8 mouse cellular contexts compared by ENCODE assay signal in genomic region chr9:64252591-64253020, GRCm38 (mm10). TPM values are rescaled to one million over a fixed set of nuclear protein-coding genes. Genes with fewer than 3 reads are reported as not detected.
DNase-seq lines count a peak whose midpoint lies in the region; ATAC-seq and TF ChIP-seq lines count a peak whose summit lies in the region.

No protein-coding gene starts in this region.

- peak overlapping the region; percentile 96 for H3K4me3 ChIP-seq in embryonic fibroblast, embryonic 13.5 days (ENCODE audit: insufficient read depth, low read length)
- peak overlapping the region; percentile 94 for H3K4me3 ChIP-seq in midbrain, embryonic 11.5 days (ENCODE audit: low read depth, low read length)
- H3K4me3 ChIP-seq in stomach, postnatal 0 days (ENCODE audit: low read depth, low read length) = peak overlapping the region; percentile 95

- no peaks in the 10 kb centered on the region for H3K36me3 ChIP-seq in midbrain, embryonic 11.5 days (ENCODE audit: control insufficient read depth, insufficient read depth, low read length)
- H3K36me3 ChIP-seq in stomach, postnatal 0 days (ENCODE audit: control insufficient read depth, insufficient read depth, low read length) = no peaks in the 10 kb centered on the region

- in situ Hi-C loops in Patski (cut with MboI; ENCODE audit: low pct_unique_long_range_greater_than_20kb) = loop anchor here (5.0 kb wide), 1 partner anchor 70 kb away; no protein-coding TSS in a partner anchor

- no peak for TF ChIP-seq POLR2A in embryonic fibroblast, embryonic 13.5 days (IDR thresholded peaks at IDR 0.05; ENCODE audit: low read depth, low read length)

- no peaks in the 10 kb centered on the region for H3K9me3 ChIP-seq in midbrain, embryonic 11.5 days (ENCODE audit: control insufficient read depth, low read length)
- no peaks in the 10 kb centered on the region for H3K9me3 ChIP-seq in stomach, postnatal 0 days (ENCODE audit: control insufficient read depth, low read length)

- no peaks in the 10 kb centered on the region for H3K27me3 ChIP-seq in Patski
- no peaks in the 10 kb centered on the region for H3K27me3 ChIP-seq in midbrain, embryonic 11.5 days (ENCODE audit: control insufficient read depth, insufficient read depth, low read length)
- no peaks in the 10 kb centered on the region for H3K27me3 ChIP-seq in stomach, postnatal 0 days (ENCODE audit: control insufficient read depth, insufficient read depth, low read length)

- 0% methylated on average over 16 of the region's 16 CpGs for WGBS in midbrain, embryonic 11.5 days
- WGBS in stomach, postnatal 0 days = under 1% methylated on average over 16 of the region's 16 CpGs

- peak overlapping the region; percentile 89 for H3K9ac ChIP-seq in midbrain, embryonic 11.5 days (ENCODE audit: low read length)
- peak overlapping the region; percentile 89 for H3K9ac ChIP-seq in stomach, postnatal 0 days (ENCODE audit: low read length)

- no peak for TF ChIP-seq EP300 in stomach, postnatal 0 days (optimal IDR thresholded peaks at IDR 0.05)

- CTCF ChIA-PET in Patski (lab: Charles Lee) = interaction anchor here (1.4 to 4.0 kb wide), 4 partner anchors 40 to 74 kb away, joined by 3 to 13 read pairs (median 4); partner anchors contain the start of gene Snapc5

- POLR2A ChIA-PET in Patski (lab: Charles Lee) = interaction anchor here (1.2 to 1.6 kb wide), 7 partner anchors 39 to 76 kb away, joined by 4 to 9 read pairs (median 5); no protein-coding TSS in a partner anchor

- TF ChIP-seq CTCF in Patski (IDR thresholded peaks at IDR 0.05) = peak; percentile 35
- TF ChIP-seq CTCF in embryonic fibroblast, embryonic 13.5 days (IDR thresholded peaks at IDR 0.05; ENCODE audit: borderline replicate concordance, insufficient read depth, low read length) = no peak
- no peak for TF ChIP-seq CTCF in stomach, postnatal 0 days (IDR thresholded peaks at IDR 0.05; ENCODE audit: low read depth)

- H3K27ac ChIP-seq in embryonic fibroblast, embryonic 13.5 days (ENCODE audit: insufficient read depth, low read length) = peak overlapping the region; percentile 67; the same call in 1 of the 2 replicates
- peak overlapping the region; percentile 67 for H3K27ac ChIP-seq in midbrain, embryonic 11.5 days (ENCODE audit: low read depth, low read length)
- peak overlapping the region; percentile 93 for H3K27ac ChIP-seq in stomach, postnatal 0 days (replicated peaks)

- peaks cover 3% of the 10 kb centered on the region for H3K4me1 ChIP-seq in embryonic fibroblast, embryonic 13.5 days (ENCODE audit: control insufficient read depth, insufficient read depth, low read length)
- peaks cover 9% of the 10 kb centered on the region for H3K4me1 ChIP-seq in midbrain, embryonic 11.5 days (ENCODE audit: control insufficient read depth, insufficient read depth, low read length)
- peaks cover 3% of the 10 kb centered on the region; the same call in 1 of the 2 replicates for H3K4me1 ChIP-seq in stomach, postnatal 0 days (replicated peaks; ENCODE audit: control insufficient read depth, insufficient read depth)

- DNase-seq in A20 (ENCODE audit: low read depth, low spot score) (peak; percentile 62), Patski (ENCODE audit: low read depth, low spot score) (peak; percentile 17)
- DNase-seq in heart, postnatal 14 days = peak; percentile 25 to 39
- peak; percentile 34 to 70 for DNase-seq in kidney, postnatal 36 days
- peak; percentile 92 for DNase-seq in midbrain, embryonic 11.5 days (ENCODE audit: low spot score, missing footprints)
- DNase-seq in stomach, postnatal 0 days (ENCODE audit: low spot score) = peak; percentile 62
- no peak for DNase-seq in layer of hippocampus, adult 8-10 months (ENCODE audit: low spot score in 2 of 2)

- intact Hi-C loops in heart, postnatal 14 days (cut with DNase I) = loop anchor here (1.0 to 5.0 kb wide), 3 partner anchors 22 to 73 kb away; partner anchors contain the start of gene Snapc5

- ATAC-seq in Patski = peak; percentile 27
- ATAC-seq in midbrain, embryonic 11.5 days (ENCODE audit: low FRiP score) = 0 out of 2 replicates have a peak, but pooled peaks have one; percentile 18
- ATAC-seq in stomach, postnatal 0 days (ENCODE audit: low FRiP score, low TSS enrichment) = 0 out of 2 replicates have a peak, but pooled peaks have one; percentile 2

- peak overlapping the region; percentile 83 for H3K4me2 ChIP-seq in midbrain, embryonic 11.5 days
- H3K4me2 ChIP-seq in stomach, postnatal 0 days (replicated peaks; ENCODE audit: low read depth) = peak overlapping the region; percentile 84

RNA-seq across cellular contexts. Expression of gene Map2k1, which starts 0.8 kb away (rescaled TPM):
- 115 TPM for polyA plus RNA-seq in Patski (2021)
- polyA plus RNA-seq in embryonic fibroblast, embryonic 13.5 days (2011; ENCODE audit: insufficient read length, low read depth, missing spikeins) = 58.4 and 66.6 TPM in 2 replicates
- 10 to 100 TPM; 50.0 to 52.9 TPM for total RNA-seq in heart, postnatal 14 days (2021)
- polyA plus RNA-seq in midbrain, embryonic 11.5 days (2014; fragmentation: Nextera tagmentation; extraction: Ambion mirVana) = 78.2 and 78.8 TPM in 2 replicates
- polyA plus RNA-seq in stomach, postnatal 0 days (2015; fragmentation: Nextera tagmentation; extraction: Ambion mirVana) = 84.1 and 85.0 TPM in 2 replicates
- total RNA-seq in layer of hippocampus, adult 8-10 months (2022) = 100 to 1,000 TPM; 290 to 306 (median 301) TPM

RNA-seq across cellular contexts. Expression of gene Uchl4, which starts 17.6 kb away (rescaled TPM):
- 10.3 TPM for polyA plus RNA-seq in Patski (2021)
- polyA plus RNA-seq in embryonic fibroblast, embryonic 13.5 days (2011; ENCODE audit: insufficient read length, low read depth, missing spikeins) = 2.5 and 3.1 TPM in 2 replicates
- 1 to 10 TPM; 1.2 to 1.6 TPM for total RNA-seq in heart, postnatal 14 days (2021)
- polyA plus RNA-seq in midbrain, embryonic 11.5 days (2014; fragmentation: Nextera tagmentation; extraction: Ambion mirVana) = 1.8 and 2.6 TPM in 2 replicates
- 2.0 and 2.2 TPM in 2 replicates for polyA plus RNA-seq in stomach, postnatal 0 days (2015; fragmentation: Nextera tagmentation; extraction: Ambion mirVana)
- 1 to 10 TPM; 1.8 to 3.8 (median 3.0) TPM for total RNA-seq in layer of hippocampus, adult 8-10 months (2022)

RNA-seq across cellular contexts. Expression of gene Tipin, which starts 28.8 kb away (rescaled TPM):
- polyA plus RNA-seq in Patski (2021) = 50.2 TPM
- polyA plus RNA-seq in embryonic fibroblast, embryonic 13.5 days (2011; ENCODE audit: insufficient read length, low read depth, missing spikeins) = 88.9 and 104 TPM in 2 replicates
- total RNA-seq in heart, postnatal 14 days (2021) = 10 to 100 TPM; 11.2 to 12.1 TPM
- 286 TPM in 2 replicates for polyA plus RNA-seq in midbrain, embryonic 11.5 days (2014; fragmentation: Nextera tagmentation; extraction: Ambion mirVana)
- 81.1 and 85.7 TPM in 2 replicates for polyA plus RNA-seq in stomach, postnatal 0 days (2015; fragmentation: Nextera tagmentation; extraction: Ambion mirVana)
- 10 to 100 TPM; 11.7 to 23.6 (median 17.9) TPM for total RNA-seq in layer of hippocampus, adult 8-10 months (2022)

Comparison
In these comparisons a context has a peak if more than half of its experiments do, and no peak if none do; other contexts are left out.
1. DNase-seq: peak in A20 (single experiment), Patski (single experiment), heart, postnatal 14 days (2 of 2), kidney, postnatal 36 days (2 of 2), midbrain, embryonic 11.5 days (single experiment) and stomach, postnatal 0 days (single experiment); none in layer of hippocampus, adult 8-10 months (0 of 2).
2. Peak in every context shown above with its lines, with median percentiles within 50 percentile points of each other: ATAC-seq, H3K27ac ChIP-seq and H3K4me3 ChIP-seq.